Mouse (Mus musculus): ENCODE measurements at regions not wholly inside any gene's neighbourhood (a gene's known extent, or its start where the extent isn't known, plus 50 kb on each side); places are given as distances from the start of the nearest gene placed in this dataset.

- TF ChIP-seq POLR2A (IDR thresholded peaks at IDR 0.05; ENCODE audit: insufficient read length, low read depth) (no peak), TCF12 (IDR thresholded peaks at IDR 0.05; ENCODE audit: insufficient read depth, poor library complexity, severe bottlenecking) (no peak), REST (IDR thresholded peaks at IDR 0.05; ENCODE audit: insufficient read depth, insufficient read length) (no peak), MYOG (IDR thresholded peaks at IDR 0.05; ENCODE audit: control insufficient read depth in 1 of 3, insufficient read depth in 1 of 3, insufficient read length in 2 of 3, low read depth in 2 of 3) (no peak), MYOD1 (IDR thresholded peaks at IDR 0.05; ENCODE audit: control insufficient read depth in 1 of 3, insufficient read length in 2 of 3, low read depth in 2 of 3) (no peak), MAX (IDR thresholded peaks at IDR 0.05; ENCODE audit: low read depth) (no peak), POLR2AphosphoS2 (IDR thresholded peaks at IDR 0.05; ENCODE audit: insufficient read length, low read depth) (no peak), E2F4 (IDR thresholded peaks at IDR 0.05; ENCODE audit: insufficient read depth) (no peak), USF1 (IDR thresholded peaks at IDR 0.05; ENCODE audit: low read depth) (no peak), TCF3 (IDR thresholded peaks at IDR 0.05; ENCODE audit: insufficient read length, low read depth) (no peak), CEBPB (IDR thresholded peaks at IDR 0.05; ENCODE audit: insufficient read depth, poor library complexity, severe bottlenecking) (no peak)
These were observed 51.6 kb upstream of the Hs6st1 start for GRCm38 (mm10) chr1:36016566-36016965.
